Mouse (Mus musculus) embryonic facial prominence, embryonic 15.5 days (tissue): ENCODE results near the gene Tmem59l. TPM values are rescaled to one million over a fixed set of nuclear protein-coding genes. Genes with fewer than 3 reads are reported as not detected.

Source experiments
- ATAC-seq: fragments of 200-750 bp; cut with Nextera tagmentation; 2 replicates; pipeline ENCODE4 v1.8.0; 2017; ENCODE audit warnings: low read depth, moderate TSS enrichment; ENCODE audit not compliant: insufficient number of reproducible peaks, low FRiP score, low TSS enrichment
- H3K27ac ChIP-seq: fragments of 300-500 bp; sonication (generic); replicated peaks from 2 replicates; pipeline ENCODE4 v1.5.1; 2015; ENCODE audit warnings: mild to moderate bottlenecking, inconsistent platforms
- H3K27me3 ChIP-seq: fragments of 300-500 bp; sonication (generic); 2 replicates; pipeline ENCODE4 v1.6.1; 2015; ENCODE audit warnings: inconsistent platforms
- H3K36me3 ChIP-seq: fragments of 300-500 bp; sonication (generic); 2 replicates; pipeline ENCODE4 v1.6.1; 2015; ENCODE audit warnings: mild to moderate bottlenecking, inconsistent platforms
- H3K4me1 ChIP-seq: fragments of 300-500 bp; sonication (generic); 2 replicates; pipeline ENCODE4 v1.6.1; 2015; ENCODE audit warnings: inconsistent platforms
- H3K4me2 ChIP-seq: fragments of 300-500 bp; sonication (generic); replicated peaks from 2 replicates; pipeline ENCODE4 v1.6.1; 2015; ENCODE audit warnings: mild to moderate bottlenecking, inconsistent platforms
- H3K4me3 ChIP-seq: fragments of 300-500 bp; sonication (generic); replicated peaks from 2 replicates; pipeline ENCODE4 v1.5.1; 2015; ENCODE audit warnings: mild to moderate bottlenecking, inconsistent platforms
- H3K9ac ChIP-seq: fragments of 300-500 bp; sonication (generic); 2 replicates; pipeline ENCODE4 v1.6.1; 2015; ENCODE audit warnings: inconsistent platforms
- H3K9me3 ChIP-seq: fragments of 300-500 bp; sonication (generic); replicated peaks from 2 replicates; pipeline ENCODE4 v1.6.1; 2016; ENCODE audit warnings: inconsistent platforms
- WGBS: fragments of 180-500 bp; shearing (Covaris S2); methylation state at CpG from one replicate; pipeline ENCODE4 v1.1.7; 2015; 5-methylcytosine and 5-hydroxymethylcytosine counted together
- polyA plus RNA-seq: library from polyadenylated mRNA; unstranded; fragments of >200 nt; fragmentation: Nextera tagmentation; extraction: Ambion mirVana; gene quantifications from 2 replicates; pipeline ENCODE4 v1.2.1, GENCODE M21; 2015

Gene Tmem59l
- polyA plus RNA-seq, 1 experiment from 2014 or later, result 18.7 TPM

- Histone ChIP-seq H3K9ac (no peak overlapping the region), H3K27ac (0 out of 2 replicates have a peak overlapping the region, but pooled peaks have one; percentile 2), H3K9me3 (no peaks in the 10 kb centered on the region), H3K27me3 (no peaks in the 10 kb centered on the region), H3K36me3 (peaks cover 10% of the 10 kb centered on the region; the same call in 1 of the 2 replicates), H3K4me2 (no peak overlapping the region), H3K4me3 (no peak overlapping the region), H3K4me1 (peaks cover 25% of the 10 kb centered on the region)
- WGBS, result 58% methylated on average over 5 of the region's 5 CpGs
- no peak for ATAC-seq
Measured at GRCm38 (mm10) chr8:70467229-70467725, 19.9 kb downstream of the Tmem59l start.

- ATAC-seq, result no peak
Measured at GRCm38 (mm10) chr8:70466771-70467170, 20.4 kb downstream of the Tmem59l start.

GRCm38 (mm10) chr8:70466305-70466704, 20.9 kb downstream of the Tmem59l start:
- peaks cover 25% of the 10 kb centered on the region for H3K4me1 ChIP-seq

More at GRCm38 (mm10) chr8:70466771-70467170, 20.4 kb downstream of the Tmem59l start:
- Histone ChIP-seq H3K27me3 (no peaks in the 10 kb centered on the region), H3K4me3 (no peak overlapping the region), H3K4me2 (no peak overlapping the region), H3K4me1 (peaks cover 25% of the 10 kb centered on the region), H3K36me3 (peaks cover 10% of the 10 kb centered on the region; the same call in 1 of the 2 replicates), H3K27ac (0 out of 2 replicates have a peak overlapping the region, but pooled peaks have one; percentile 2), H3K9ac (no peak overlapping the region), H3K9me3 (no peaks in the 10 kb centered on the region)
- WGBS, result 54% methylated on average over 11 of the region's 11 CpGs

GRCm38 (mm10) chr8:70465701-70466100, 21.5 kb downstream of the Tmem59l start:
- Histone ChIP-seq H3K9me3 (no peaks in the 10 kb centered on the region), H3K4me3 (no peak overlapping the region), H3K4me1 (peaks cover 25% of the 10 kb centered on the region), H3K9ac (no peak overlapping the region), H3K27ac (no peak overlapping the region), H3K36me3 (peaks cover 10% of the 10 kb centered on the region; the same call in 1 of the 2 replicates), H3K4me2 (no peak overlapping the region), H3K27me3 (no peaks in the 10 kb centered on the region)
- 93% methylated on average over 4 of the region's 4 CpGs for WGBS
- no peak for ATAC-seq

More at GRCm38 (mm10) chr8:70466305-70466704, 20.9 kb downstream of the Tmem59l start:
- H3K9ac ChIP-seq, result no peak overlapping the region
- H3K27ac ChIP-seq, result no peak overlapping the region
- H3K27me3 ChIP-seq, result no peaks in the 10 kb centered on the region
- no peak for ATAC-seq
- peaks cover 10% of the 10 kb centered on the region; the same call in 1 of the 2 replicates for H3K36me3 ChIP-seq
- H3K9me3 ChIP-seq, result no peaks in the 10 kb centered on the region
- 86% methylated on average over 4 of the region's 4 CpGs for WGBS
- no peak overlapping the region for H3K4me2 ChIP-seq
- no peak overlapping the region for H3K4me3 ChIP-seq

- no peak overlapping the region for H3K27ac ChIP-seq
- no peak overlapping the region for H3K4me3 ChIP-seq
- peaks cover 25% of the 10 kb centered on the region for H3K4me1 ChIP-seq
- H3K36me3 ChIP-seq, result peaks cover 10% of the 10 kb centered on the region; the same call in 1 of the 2 replicates
- no peaks in the 10 kb centered on the region for H3K27me3 ChIP-seq
- H3K9me3 ChIP-seq, result no peaks in the 10 kb centered on the region
- ATAC-seq, result no peak
- H3K4me2 ChIP-seq, result no peak overlapping the region
- H3K9ac ChIP-seq, result no peak overlapping the region
- WGBS, result 84% methylated on average over 6 of the region's 6 CpGs
Measured at GRCm38 (mm10) chr8:70464162-70464561, 23.0 kb downstream of the Tmem59l start.

GRCm38 (mm10) chr8:70463306-70463705, 23.9 kb downstream of the Tmem59l start:
- Histone ChIP-seq H3K27me3 (no peaks in the 10 kb centered on the region), H3K9ac (no peak overlapping the region), H3K9me3 (no peaks in the 10 kb centered on the region), H3K36me3 (peaks cover 10% of the 10 kb centered on the region; the same call in 1 of the 2 replicates), H3K4me3 (no peak overlapping the region), H3K4me2 (no peak overlapping the region), H3K27ac (no peak overlapping the region), H3K4me1 (peaks cover 25% of the 10 kb centered on the region)
- WGBS, result 81% methylated on average over 4 of the region's 4 CpGs
- ATAC-seq, result no peak

GRCm38 (mm10) chr8:70462516-70462813, 24.7 kb downstream of the Tmem59l start:
- Histone ChIP-seq H3K27ac (no peak overlapping the region), H3K4me1 (peaks cover 19% of the 10 kb centered on the region), H3K9ac (no peak overlapping the region), H3K4me3 (no peak overlapping the region), H3K27me3 (no peaks in the 10 kb centered on the region), H3K36me3 (peaks cover 10% of the 10 kb centered on the region; the same call in 1 of the 2 replicates), H3K4me2 (no peak overlapping the region), H3K9me3 (no peaks in the 10 kb centered on the region)
- ATAC-seq, result no peak
- 93% methylated on average over 8 of the region's 8 CpGs for WGBS

- no peak for ATAC-seq
- H3K36me3 ChIP-seq, result peaks cover 8% of the 10 kb centered on the region; the same call in 1 of the 2 replicates
- 86% methylated on average over 16 of the region's 16 CpGs for WGBS
- no peak overlapping the region for H3K27ac ChIP-seq
- H3K4me2 ChIP-seq, result no peak overlapping the region
- H3K9ac ChIP-seq, result no peak overlapping the region
- H3K4me3 ChIP-seq, result no peak overlapping the region
- no peaks in the 10 kb centered on the region for H3K9me3 ChIP-seq
- H3K4me1 ChIP-seq, result peaks cover 13% of the 10 kb centered on the region
- H3K27me3 ChIP-seq, result no peaks in the 10 kb centered on the region
Measured at GRCm38 (mm10) chr8:70461765-70462515, 25.2 kb downstream of the Tmem59l start.

GRCm38 (mm10) chr8:70460606-70461005, 26.6 kb downstream of the Tmem59l start:
- no peak overlapping the region for H3K4me2 ChIP-seq
- no peaks in the 10 kb centered on the region for H3K36me3 ChIP-seq
- 73% methylated on average over 9 of the region's 9 CpGs for WGBS
- H3K27me3 ChIP-seq, result no peaks in the 10 kb centered on the region
- H3K27ac ChIP-seq, result no peak overlapping the region
- no peak overlapping the region for H3K9ac ChIP-seq
- no peaks in the 10 kb centered on the region for H3K9me3 ChIP-seq
- 0 out of 2 replicates have a peak, but pooled peaks cover under 1% of the 10 kb centered on the region for H3K4me1 ChIP-seq
- H3K4me3 ChIP-seq, result no peak overlapping the region
- ATAC-seq, result no peak

GRCm38 (mm10) chr8:70460199-70460598, 27.0 kb downstream of the Tmem59l start:
- Histone ChIP-seq H3K36me3 (no peaks in the 10 kb centered on the region), H3K27me3 (no peaks in the 10 kb centered on the region), H3K4me1 (no peaks in the 10 kb centered on the region), H3K9me3 (no peaks in the 10 kb centered on the region), H3K4me2 (no peak overlapping the region), H3K27ac (no peak overlapping the region), H3K9ac (no peak overlapping the region), H3K4me3 (no peak overlapping the region)
- 85% methylated on average over 5 of the region's 5 CpGs for WGBS
- ATAC-seq, result no peak

GRCm38 (mm10) chr8:70459636-70460035, 27.5 kb downstream of the Tmem59l start:
- no peak overlapping the region for H3K4me2 ChIP-seq
- no peak for ATAC-seq
- WGBS, result 95% methylated on average over 2 of the region's 2 CpGs
- H3K9ac ChIP-seq, result no peak overlapping the region
- no peaks in the 10 kb centered on the region for H3K27me3 ChIP-seq
- H3K9me3 ChIP-seq, result no peaks in the 10 kb centered on the region
- H3K4me1 ChIP-seq, result peaks cover 2% of the 10 kb centered on the region
- no peaks in the 10 kb centered on the region for H3K36me3 ChIP-seq
- H3K4me3 ChIP-seq, result no peak overlapping the region
- no peak overlapping the region for H3K27ac ChIP-seq
